Comparison of ENCODE assay signal across 8 mouse cellular contexts in genomic region chr16:8638131-8638530, GRCm38 (mm10). TPM values are rescaled to one million over a fixed set of nuclear protein-coding genes. Genes with fewer than 3 reads are reported as not detected.
DNase-seq lines count a peak whose midpoint lies in the region; ATAC-seq and TF ChIP-seq lines count a peak whose summit lies in the region.

No protein-coding gene starts in this region.

- peaks cover 34% of the 10 kb centered on the region for H3K4me1 ChIP-seq in heart, embryonic 12.5 days (replicated peaks)
- H3K4me1 ChIP-seq in E14TG2a.4 (replicated peaks; ENCODE audit: low read depth, low read length), result peaks cover 59% of the 10 kb centered on the region
- H3K4me1 ChIP-seq in forebrain, embryonic 14.5 days (ENCODE audit: control insufficient read depth, insufficient read depth, low read length), result peaks cover 11% of the 10 kb centered on the region
- peaks cover 52% of the 10 kb centered on the region for H3K4me1 ChIP-seq in liver, embryonic 15.5 days (replicated peaks)

- H3K27me3 ChIP-seq in heart, embryonic 12.5 days (replicated peaks), result no peaks in the 10 kb centered on the region
- H3K27me3 ChIP-seq in E14TG2a.4 (ENCODE audit: insufficient read depth, low read length), result no peaks in the 10 kb centered on the region
- no peaks in the 10 kb centered on the region for H3K27me3 ChIP-seq in forebrain, embryonic 14.5 days (replicated peaks; ENCODE audit: control insufficient read depth, insufficient read depth, low read length)
- H3K27me3 ChIP-seq in liver, embryonic 15.5 days, result no peaks in the 10 kb centered on the region

- no peaks in the 10 kb centered on the region for H3K9me3 ChIP-seq in heart, embryonic 12.5 days (replicated peaks)
- H3K9me3 ChIP-seq in E14TG2a.4 (ENCODE audit: low read length), result no peaks in the 10 kb centered on the region
- H3K9me3 ChIP-seq in forebrain, embryonic 14.5 days (replicated peaks; ENCODE audit: control insufficient read depth, low read length), result no peaks in the 10 kb centered on the region
- no peaks in the 10 kb centered on the region for H3K9me3 ChIP-seq in liver, embryonic 15.5 days (replicated peaks)

- TF ChIP-seq CTCF in E14TG2a.4 (conservative IDR thresholded peaks at IDR 0.05; ENCODE audit: low read length), result no peak

- no peak for ATAC-seq in heart, embryonic 12.5 days (ENCODE audit: insufficient number of reproducible peaks, low FRiP score)
- ATAC-seq in forebrain, embryonic 14.5 days, result no peak
- ATAC-seq in liver, embryonic 15.5 days (ENCODE audit: insufficient read depth), result no peak
- no peak for ATAC-seq in frontal cortex, adult (ENCODE audit: low TSS enrichment)

- H3K4me2 ChIP-seq in heart, embryonic 12.5 days, result peak overlapping the region; percentile 90
- H3K4me2 ChIP-seq in forebrain, embryonic 14.5 days (ENCODE audit: low read length), result peak overlapping the region; percentile 72
- peak overlapping the region; percentile 87 for H3K4me2 ChIP-seq in liver, embryonic 15.5 days

- peaks cover 26% of the 10 kb centered on the region for H3K36me3 ChIP-seq in heart, embryonic 12.5 days
- H3K36me3 ChIP-seq in E14TG2a.4 (ENCODE audit: insufficient read depth, low read length), result peaks cover 68% of the 10 kb centered on the region
- H3K36me3 ChIP-seq in forebrain, embryonic 14.5 days (ENCODE audit: control insufficient read depth, insufficient read depth, low read length), result peaks cover 23% of the 10 kb centered on the region
- peaks cover 46% of the 10 kb centered on the region for H3K36me3 ChIP-seq in liver, embryonic 15.5 days (replicated peaks)

- H3K9ac ChIP-seq in heart, embryonic 12.5 days, result peak overlapping the region; percentile 84
- H3K9ac ChIP-seq in forebrain, embryonic 14.5 days (ENCODE audit: low read length), result peak overlapping the region; percentile 64
- H3K9ac ChIP-seq in liver, embryonic 15.5 days, result peak overlapping the region; percentile 86

- peak overlapping the region; percentile 87 for H3K4me3 ChIP-seq in heart, embryonic 12.5 days
- peak overlapping the region; percentile 96 for H3K4me3 ChIP-seq in E14TG2a.4 (replicated peaks; ENCODE audit: low read length)
- H3K4me3 ChIP-seq in forebrain, embryonic 14.5 days (ENCODE audit: low read depth, low read length), result peak overlapping the region; percentile 49
- peak overlapping the region; percentile 76 for H3K4me3 ChIP-seq in liver, embryonic 15.5 days (replicated peaks)

- WGBS in heart, embryonic 12.5 days, result 37% methylated on average over 7 of the region's 7 CpGs
- WGBS in forebrain, embryonic 14.5 days, result 44% methylated on average over 7 of the region's 7 CpGs
- 14% methylated on average over 7 of the region's 7 CpGs for WGBS in liver, embryonic 15.5 days (ENCODE audit: insufficient replicate concordance)

- no peak for DNase-seq in heart, adult 18-20 months
- DNase-seq in forebrain, embryonic 14.5 days (ENCODE audit: low spot score), result no peak
- no peak for DNase-seq in embryo, embryonic 9.5 days (ENCODE audit: extremely low spot score)
- no peak for DNase-seq in frontal cortex, postnatal 14 days (ENCODE audit: low spot score in 2 of 2)

- peak overlapping the region; percentile 82 for H3K27ac ChIP-seq in heart, embryonic 12.5 days (ENCODE audit: poor library complexity, severe bottlenecking)
- peak overlapping the region; percentile 62; the same call in 1 of the 2 replicates for H3K27ac ChIP-seq in forebrain, embryonic 14.5 days (ENCODE audit: low read depth, low read length)
- H3K27ac ChIP-seq in liver, embryonic 15.5 days (replicated peaks), result peak overlapping the region; percentile 95

RNA-seq across cellular contexts. Expression of gene Tmem186, which starts 0.6 kb away (rescaled TPM):
- polyA plus RNA-seq in heart, embryonic 12.5 days (2016; fragmentation: Nextera tagmentation; extraction: Ambion mirVana), result 16.9 TPM in 2 replicates
- total RNA-seq in heart, adult 18-20 months (2021), result 10 to 100 TPM; 19.1 to 19.4 TPM
- polyA plus RNA-seq in forebrain, embryonic 14.5 days (2014; fragmentation: Nextera tagmentation; extraction: Ambion mirVana), result 14.8 TPM in 2 replicates
- polyA plus RNA-seq in liver, embryonic 15.5 days (2015; fragmentation: Nextera tagmentation; extraction: Ambion mirVana), result 8.9 and 9.8 TPM in 2 replicates

RNA-seq across cellular contexts. Expression of gene Pmm2, which starts 0.7 kb away (rescaled TPM):
- polyA plus RNA-seq in heart, embryonic 12.5 days (2016; fragmentation: Nextera tagmentation; extraction: Ambion mirVana), result 43.1 and 43.3 TPM in 2 replicates
- total RNA-seq in heart, adult 18-20 months (2021), result 10 to 100 TPM; 32.7 to 36.3 TPM
- polyA plus RNA-seq in forebrain, embryonic 14.5 days (2014; fragmentation: Nextera tagmentation; extraction: Ambion mirVana), result 34.7 and 36.3 TPM in 2 replicates
- 30.4 and 31.5 TPM in 2 replicates for polyA plus RNA-seq in liver, embryonic 15.5 days (2015; fragmentation: Nextera tagmentation; extraction: Ambion mirVana)

RNA-seq across cellular contexts. Expression of gene Carhsp1, which starts 33.8 kb away (rescaled TPM):
- 95.8 and 102 TPM in 2 replicates for polyA plus RNA-seq in heart, embryonic 12.5 days (2016; fragmentation: Nextera tagmentation; extraction: Ambion mirVana)
- 10 to 100 TPM; 16.6 to 19.2 TPM for total RNA-seq in heart, adult 18-20 months (2021)
- polyA plus RNA-seq in forebrain, embryonic 14.5 days (2014; fragmentation: Nextera tagmentation; extraction: Ambion mirVana), result 84.0 and 95.0 TPM in 2 replicates
- 85.9 and 94.7 TPM in 2 replicates for polyA plus RNA-seq in liver, embryonic 15.5 days (2015; fragmentation: Nextera tagmentation; extraction: Ambion mirVana)

RNA-seq across cellular contexts. Expression of gene Gm5767, which starts 42.4 kb away (rescaled TPM):
- not detected in 2 replicates for polyA plus RNA-seq in heart, embryonic 12.5 days (2016; fragmentation: Nextera tagmentation; extraction: Ambion mirVana)
- total RNA-seq in heart, adult 18-20 months (2021), result not detected
- polyA plus RNA-seq in forebrain, embryonic 14.5 days (2014; fragmentation: Nextera tagmentation; extraction: Ambion mirVana), result not detected in 2 replicates
- polyA plus RNA-seq in liver, embryonic 15.5 days (2015; fragmentation: Nextera tagmentation; extraction: Ambion mirVana), result 0.24 TPM in 1 of 2 replicates, not detected in the other
